Mouse (Mus musculus) liver, embryonic 15.5 days (tissue): ENCODE results near the gene Cadps2. TPM values are rescaled to one million over a fixed set of nuclear protein-coding genes. Genes with fewer than 3 reads are reported as not detected.

Experiments
- ATAC-seq: fragments of 200-750 bp; cut with Nextera tagmentation; 2 replicates; pipeline ENCODE4 v1.8.0; 2017; ENCODE audit warnings: moderate number of reproducible peaks, mild to moderate bottlenecking, moderate library complexity; ENCODE audit not compliant: insufficient read depth
- H3K27ac ChIP-seq: fragments of 300-500 bp; sonication (generic); replicated peaks from 2 replicates; pipeline ENCODE4 v1.5.1; 2015; ENCODE audit warnings: mild to moderate bottlenecking, inconsistent platforms
- H3K27me3 ChIP-seq: fragments of 300-500 bp; sonication (generic); 2 replicates; pipeline ENCODE4 v1.6.1; 2015; ENCODE audit warnings: mild to moderate bottlenecking, inconsistent platforms
- H3K36me3 ChIP-seq: fragments of 300-500 bp; sonication (generic); replicated peaks from 2 replicates; pipeline ENCODE4 v1.6.1; 2015; ENCODE audit warnings: moderate library complexity, mild to moderate bottlenecking, inconsistent platforms
- H3K4me1 ChIP-seq: fragments of 300-500 bp; sonication (generic); replicated peaks from 2 replicates; pipeline ENCODE4 v1.6.1; 2015; ENCODE audit warnings: inconsistent platforms
- H3K4me2 ChIP-seq: fragments of 300-500 bp; sonication (generic); 2 replicates; pipeline ENCODE4 v1.6.1; 2015; ENCODE audit warnings: moderate library complexity, mild to moderate bottlenecking, inconsistent platforms
- H3K4me3 ChIP-seq: fragments of 300-500 bp; sonication (generic); replicated peaks from 2 replicates; pipeline ENCODE4 v1.5.1; 2015; ENCODE audit warnings: mild to moderate bottlenecking, inconsistent platforms
- H3K9ac ChIP-seq: fragments of 300-500 bp; sonication (generic); 2 replicates; pipeline ENCODE4 v1.6.1; 2015; ENCODE audit warnings: moderate library complexity, mild to moderate bottlenecking, inconsistent platforms
- H3K9me3 ChIP-seq: fragments of 300-500 bp; sonication (generic); replicated peaks from 2 replicates; pipeline ENCODE4 v1.6.1; 2016; ENCODE audit warnings: inconsistent platforms
- WGBS: fragments of 180-500 bp; shearing (Covaris S2); methylation state at CpG from one replicate; pipeline ENCODE4 v1.1.7; 2015; ENCODE audit warnings: mixed read lengths; ENCODE audit not compliant: insufficient replicate concordance; 5-methylcytosine and 5-hydroxymethylcytosine counted together
- polyA plus RNA-seq: library from polyadenylated mRNA; unstranded; fragments of >200 nt; fragmentation: Nextera tagmentation; extraction: Ambion mirVana; gene quantifications from 2 replicates; pipeline ENCODE4 v1.2.1, GENCODE M21; 2015

The Cadps2 gene
- polyA plus RNA-seq, 1 experiment from 2014 or later: 0.05 TPM

- Histone ChIP-seq H3K36me3 (no peaks in the 10 kb centered on the region), H3K9ac (no peak overlapping the region), H3K9me3 (no peaks in the 10 kb centered on the region), H3K27ac (no peak overlapping the region), H3K4me3 (no peak overlapping the region), H3K4me2 (no peak overlapping the region), H3K27me3 (peaks cover 95% of the 10 kb centered on the region), H3K4me1 (no peaks in the 10 kb centered on the region; the same call in 1 of the 2 replicates)
- WGBS: 4% methylated on average over 3 of the region's 3 CpGs
- no peak for ATAC-seq
Measured at GRCm38 (mm10) chr6:23251431-23251830, 587.8 kb downstream of the Cadps2 start.

DNA sequence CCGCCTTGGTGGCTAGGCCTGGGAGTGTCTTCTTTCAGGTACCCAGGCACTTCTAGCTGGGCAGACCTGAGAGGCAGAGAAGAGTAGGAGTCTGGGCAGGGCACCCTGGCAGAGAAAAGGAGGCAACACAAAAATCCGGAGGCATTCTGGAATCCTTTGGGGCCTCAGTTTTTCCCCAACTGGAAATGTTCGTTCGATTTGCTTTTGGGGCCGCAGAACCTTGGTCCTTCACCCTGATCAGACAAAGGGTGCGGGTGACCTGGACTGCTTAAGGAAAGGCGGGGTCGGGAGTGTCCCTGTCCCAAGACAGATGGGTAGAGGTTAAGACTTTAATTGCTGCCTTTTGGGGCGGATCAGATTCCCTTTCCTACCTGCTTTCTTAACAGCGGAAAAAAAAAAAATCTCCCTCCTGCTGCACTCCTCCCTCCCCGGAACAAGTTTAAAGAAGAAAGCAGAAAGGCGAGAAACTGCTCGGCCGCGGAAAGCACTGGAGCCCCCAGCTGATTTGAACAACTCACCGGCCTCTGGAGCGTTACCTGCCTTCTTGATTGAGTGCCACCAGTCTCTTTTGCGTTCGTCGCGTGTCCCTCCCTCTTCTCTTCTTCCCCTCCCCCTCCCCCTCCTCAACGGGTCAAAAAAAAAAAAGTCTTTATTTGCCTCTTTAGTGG is 588.8 kb downstream of the Cadps2 start:
- no peak overlapping the region for H3K4me2 ChIP-seq
- peaks cover 95% of the 10 kb centered on the region for H3K27me3 ChIP-seq
- no peaks in the 10 kb centered on the region for H3K9me3 ChIP-seq
- H3K36me3 ChIP-seq: no peaks in the 10 kb centered on the region
- under 1% methylated on average over 22 of the region's 22 CpGs for WGBS
- no peak overlapping the region for H3K4me3 ChIP-seq
- no peak overlapping the region for H3K27ac ChIP-seq
- H3K9ac ChIP-seq: no peak overlapping the region
- no peak for ATAC-seq
- no peaks in the 10 kb centered on the region; the same call in 1 of the 2 replicates for H3K4me1 ChIP-seq

- Histone ChIP-seq H3K9ac (no peak overlapping the region), H3K36me3 (no peaks in the 10 kb centered on the region), H3K27ac (no peak overlapping the region), H3K27me3 (peaks cover 94% of the 10 kb centered on the region), H3K4me3 (no peak overlapping the region), H3K9me3 (no peaks in the 10 kb centered on the region), H3K4me2 (peak overlapping the region; percentile 40), H3K4me1 (no peaks in the 10 kb centered on the region; the same call in 1 of the 2 replicates)
- no peak for ATAC-seq
- 2% methylated on average over 29 of the region's 29 CpGs for WGBS
Measured at GRCm38 (mm10) chr6:23249616-23250287, 589.5 kb downstream of the Cadps2 start.

DNA sequence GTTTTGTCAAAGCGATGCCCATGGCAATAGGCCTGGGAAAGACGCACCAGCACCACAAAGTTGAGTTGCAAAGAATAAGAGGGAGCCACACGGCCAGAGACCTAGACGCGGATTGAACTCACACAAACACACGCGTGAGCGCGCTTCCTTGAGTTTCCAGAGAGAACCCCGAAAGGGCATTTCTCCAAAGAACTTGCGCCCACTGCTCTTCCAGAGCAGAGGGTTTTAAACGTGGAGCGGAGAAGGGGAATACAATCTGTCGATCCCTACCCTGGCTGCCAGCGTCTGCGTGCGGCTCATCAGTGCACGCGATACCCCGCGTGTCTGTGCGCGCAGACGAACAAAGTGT is 590.2 kb downstream of the Cadps2 start:
- Histone ChIP-seq H3K27me3 (peaks cover 94% of the 10 kb centered on the region), H3K4me1 (no peaks in the 10 kb centered on the region; the same call in 1 of the 2 replicates), H3K27ac (no peak overlapping the region), H3K4me3 (no peak overlapping the region), H3K36me3 (no peaks in the 10 kb centered on the region), H3K9ac (no peak overlapping the region), H3K9me3 (no peaks in the 10 kb centered on the region), H3K4me2 (no peak overlapping the region)
- WGBS: 1% methylated on average over 24 of the region's 24 CpGs
- no peak for ATAC-seq

GRCm38 (mm10) chr6:23248313-23249052 is 590.7 kb downstream of the Cadps2 start, which contains the start of gene Fezf1:
Gene Fezf1 (minus strand): TSS chr6:23248362.
- Histone ChIP-seq H3K4me3 (no peak within 1 kb of the TSS), H3K4me2 (peak within 1 kb of the TSS; percentile 32), H3K4me1 (no peaks in the 10 kb centered on the region; the same call in 1 of the 2 replicates), H3K9ac (no peak within 1 kb of the TSS), H3K27ac (no peak within 1 kb of the TSS), H3K27me3 (peaks cover 94% of the 10 kb centered on the region), H3K36me3 (no peaks in the 10 kb centered on the region), H3K9me3 (no peaks in the 10 kb centered on the region)
- 2% methylated on average over 31 of the region's 31 CpGs for WGBS
- ATAC-seq: no peak

DNA sequence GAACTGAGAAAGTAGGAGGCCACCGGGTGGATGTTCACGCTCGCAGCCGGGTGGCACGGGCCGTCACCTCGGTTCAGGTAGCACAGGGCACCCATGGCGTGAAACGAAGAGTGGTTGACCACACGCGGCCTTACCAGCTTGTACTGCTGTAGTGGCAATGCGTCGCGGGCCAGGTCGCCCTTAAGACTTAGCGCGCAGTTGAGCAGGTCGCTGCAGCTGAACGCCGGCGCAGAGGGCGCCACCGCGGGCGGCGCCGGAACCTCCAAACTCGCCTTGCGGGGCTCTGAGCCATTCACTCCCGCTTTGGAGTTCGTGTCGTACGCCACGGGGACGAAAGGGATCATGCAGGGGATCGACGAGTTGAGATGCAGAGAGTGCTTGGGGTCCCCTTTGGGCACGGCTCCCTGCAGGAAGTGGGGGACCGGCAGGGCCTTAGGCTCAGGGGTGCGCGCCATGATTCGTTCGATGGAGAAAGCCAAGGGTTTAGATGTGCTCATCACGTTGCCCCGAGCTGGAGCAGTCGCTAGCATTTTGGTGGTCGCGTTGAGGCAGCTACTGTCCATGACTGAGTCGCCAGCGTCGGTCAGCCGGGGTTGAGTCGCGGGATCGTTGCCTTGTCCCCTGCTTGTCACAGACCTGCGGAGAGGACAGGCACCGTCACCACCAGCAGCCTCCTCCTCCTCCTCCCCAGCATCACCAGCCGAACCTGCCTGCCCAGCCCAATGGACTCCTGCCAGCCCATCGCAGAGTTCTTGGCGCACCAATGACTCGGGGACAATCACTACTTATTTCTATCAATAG is 591.5 kb downstream of the Cadps2 start:
- Histone ChIP-seq H3K4me2 (peak overlapping the region; percentile 32), H3K4me1 (no peaks in the 10 kb centered on the region; the same call in 1 of the 2 replicates)

DNA sequence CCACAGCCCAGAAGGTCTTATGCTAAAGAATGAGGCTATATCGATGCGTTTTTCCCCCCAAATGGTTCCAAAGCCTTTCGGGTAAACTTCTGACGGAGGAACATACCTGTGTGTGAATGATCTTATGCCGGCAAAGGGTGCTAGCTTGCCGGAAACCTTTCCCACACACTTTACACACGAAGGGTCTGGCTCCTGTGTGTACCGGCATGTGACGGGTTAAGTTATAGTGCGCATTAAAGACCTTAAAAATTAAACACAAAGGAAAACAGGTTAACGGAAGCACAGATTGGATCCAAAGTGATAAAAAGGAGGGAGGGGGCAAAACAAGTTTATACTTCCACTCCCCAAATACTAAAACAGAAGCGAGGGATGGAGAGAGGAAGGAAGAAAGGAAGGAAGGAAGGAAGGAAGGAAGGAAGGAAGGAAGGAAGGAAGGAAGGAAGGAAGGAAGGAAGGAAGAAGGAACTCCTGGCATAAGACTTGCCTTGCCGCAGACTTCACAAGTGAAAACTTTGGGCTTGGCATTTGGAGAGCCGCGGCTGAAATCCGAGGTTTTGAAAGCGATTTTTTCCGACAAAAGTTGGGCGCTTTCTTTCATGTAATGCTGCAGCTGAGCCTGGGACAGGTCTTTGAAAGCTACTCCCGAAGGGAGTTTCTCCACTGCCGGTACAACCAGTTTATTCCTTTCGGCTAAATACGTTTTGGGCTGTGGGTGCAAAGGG is 592.3 kb downstream of the Cadps2 start:
- Histone ChIP-seq H3K27ac (no peak overlapping the region), H3K4me1 (no peaks in the 10 kb centered on the region; the same call in 1 of the 2 replicates), H3K9ac (no peak overlapping the region), H3K9me3 (no peaks in the 10 kb centered on the region), H3K27me3 (peaks cover 93% of the 10 kb centered on the region), H3K36me3 (no peaks in the 10 kb centered on the region), H3K4me3 (no peak overlapping the region), H3K4me2 (peak overlapping the region; percentile 32; the same call in 1 of the 2 replicates)
- no peak for ATAC-seq
- 4% methylated on average over 23 of the region's 23 CpGs for WGBS

More for the DNA sequence above, 591.5 kb downstream of the Cadps2 start:
- no peak for ATAC-seq
- 1% methylated on average over 61 of the region's 61 CpGs for WGBS
- no peak overlapping the region for H3K4me3 ChIP-seq
- no peak overlapping the region for H3K9ac ChIP-seq
- peaks cover 94% of the 10 kb centered on the region for H3K27me3 ChIP-seq
- H3K27ac ChIP-seq: no peak overlapping the region
- no peaks in the 10 kb centered on the region for H3K9me3 ChIP-seq
- no peaks in the 10 kb centered on the region for H3K36me3 ChIP-seq

- 3% methylated on average over 17 of the region's 17 CpGs for WGBS
- Histone ChIP-seq H3K4me3 (no peak overlapping the region), H3K9ac (no peak overlapping the region), H3K4me1 (no peaks in the 10 kb centered on the region; the same call in 1 of the 2 replicates), H3K27ac (no peak overlapping the region), H3K4me2 (no peak overlapping the region), H3K27me3 (peaks cover 91% of the 10 kb centered on the region), H3K36me3 (no peaks in the 10 kb centered on the region), H3K9me3 (no peaks in the 10 kb centered on the region)
- no peak for ATAC-seq
Measured at GRCm38 (mm10) chr6:23246061-23246789, 593.0 kb downstream of the Cadps2 start.

GRCm38 (mm10) chr6:23245545-23246011 is 593.6 kb downstream of the Cadps2 start:
- Histone ChIP-seq H3K27me3 (peaks cover 90% of the 10 kb centered on the region), H3K4me1 (no peaks in the 10 kb centered on the region; the same call in 1 of the 2 replicates), H3K4me2 (no peak overlapping the region), H3K27ac (no peak overlapping the region), H3K36me3 (no peaks in the 10 kb centered on the region), H3K9ac (no peak overlapping the region), H3K9me3 (no peaks in the 10 kb centered on the region), H3K4me3 (no peak overlapping the region)
- ATAC-seq: no peak
- WGBS: 2% methylated on average over 23 of the region's 23 CpGs
